Mouse (Mus musculus): Measurements from ENCODE around the gene Ceacam16. TPM values are rescaled to one million over a fixed set of nuclear protein-coding genes. Genes with fewer than 3 reads are reported as not detected.

The Ceacam16 gene
- polyA plus RNA-seq, 1 experiment from 2014 or later, result not detected

DNA sequence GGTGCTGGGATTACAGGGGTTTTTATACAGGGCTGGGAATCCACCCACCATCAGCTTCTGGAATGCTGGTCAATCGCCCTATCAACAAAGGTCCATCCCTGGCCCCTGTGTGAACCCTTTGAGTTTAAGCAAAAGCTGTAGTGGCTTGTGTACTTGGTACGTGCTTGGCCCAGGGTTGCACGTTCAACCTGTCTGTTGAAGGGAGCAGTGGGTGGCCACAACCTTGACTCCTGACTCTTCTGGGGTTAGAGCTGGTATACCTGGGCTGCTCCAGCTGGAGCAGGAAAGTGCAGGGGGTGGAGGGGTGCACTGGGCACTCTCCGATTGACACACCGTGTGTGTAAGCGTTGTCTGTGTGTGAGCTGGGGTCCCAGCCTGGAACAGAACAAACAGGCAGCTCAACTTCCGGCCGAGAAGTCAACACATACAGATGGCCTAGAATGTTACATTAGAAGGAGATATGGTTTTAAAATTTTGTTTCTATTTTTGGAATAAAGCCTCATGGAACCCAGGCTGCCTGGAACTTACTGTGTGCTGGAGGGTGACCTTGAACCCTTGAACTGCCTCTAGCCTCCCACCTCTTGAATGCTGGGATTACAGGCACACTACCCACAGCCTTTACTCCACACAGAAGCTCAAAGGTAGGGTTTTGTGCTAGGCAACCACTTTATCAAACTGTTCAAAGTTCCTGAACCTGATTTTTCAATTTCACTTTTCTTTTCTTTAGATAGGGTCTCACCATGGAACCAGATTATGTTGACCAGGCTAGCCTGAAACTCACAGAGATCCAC lies 4.3 kb upstream of the Ceacam16 start:
- H3K4me3 ChIP-seq, result no peak overlapping the region
- no peaks in the 10 kb centered on the region for H3K36me3 ChIP-seq
- H3K4me1 ChIP-seq, result 0 out of 2 replicates have a peak, but pooled peaks cover 3% of the 10 kb centered on the region
- no peak for DNase-seq (ENCODE audit: low spot score)
- H3K27me3 ChIP-seq (ENCODE audit: insufficient read depth, poor library complexity, severe bottlenecking), result no peaks in the 10 kb centered on the region
- no peaks in the 10 kb centered on the region for H3K9me3 ChIP-seq
- 76% methylated on average over 8 of the region's 8 CpGs for WGBS
- no peak overlapping the region for H3K27ac ChIP-seq

GRCm38 (mm10) chr7:19864241-19864640 lies 3.1 kb upstream of the Ceacam16 start:
- no peaks in the 10 kb centered on the region for H3K36me3 ChIP-seq
- no peak for DNase-seq (ENCODE audit: low spot score)
- 0 out of 2 replicates have a peak, but pooled peaks cover 3% of the 10 kb centered on the region for H3K4me1 ChIP-seq
- 43% methylated on average over 2 of the region's 2 CpGs for WGBS
- H3K4me3 ChIP-seq, result no peak overlapping the region
- no peaks in the 10 kb centered on the region for H3K27me3 ChIP-seq (ENCODE audit: insufficient read depth, poor library complexity, severe bottlenecking)
- no peak overlapping the region for H3K27ac ChIP-seq
- H3K9me3 ChIP-seq, result no peaks in the 10 kb centered on the region

DNA sequence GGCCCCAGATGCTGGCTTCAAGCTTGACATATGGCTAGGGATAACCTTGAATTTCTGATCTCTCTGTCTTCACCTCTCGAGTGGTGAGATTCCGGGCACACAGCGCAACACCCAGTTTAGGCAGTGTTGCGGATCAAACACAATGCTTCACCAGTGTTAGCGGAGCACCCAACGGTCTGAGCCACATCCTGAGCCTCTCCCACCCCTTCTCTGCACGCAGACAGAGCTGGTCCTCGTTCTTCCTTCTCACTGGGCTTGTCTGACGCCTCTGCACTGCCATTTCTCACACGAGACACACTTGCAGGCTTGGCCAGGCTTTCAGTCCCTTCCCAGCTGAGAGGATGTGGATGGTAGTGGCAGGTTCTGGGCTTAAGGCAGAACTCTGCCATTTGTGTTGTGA lies 1.4 kb downstream of the Ceacam16 start:
- Histone ChIP-seq H3K9me3 (peaks cover 2% of the 10 kb centered on the region; the same call in 1 of the 2 replicates), H3K4me1 (no peaks in the 10 kb centered on the region), H3K27me3 (ENCODE audit: insufficient read depth, poor library complexity, severe bottlenecking) (peaks cover 26% of the 10 kb centered on the region), H3K36me3 (no peaks in the 10 kb centered on the region), H3K27ac (no peak overlapping the region), H3K4me3 (no peak overlapping the region)
- WGBS, result 62% methylated on average over 10 of the region's 10 CpGs
- DNase-seq (ENCODE audit: low spot score), result no peak

GRCm38 (mm10) chr7:19856283-19856682 lies 4.8 kb downstream of the Ceacam16 start:
- Histone ChIP-seq H3K36me3 (no peaks in the 10 kb centered on the region), H3K27ac (no peak overlapping the region), H3K27me3 (ENCODE audit: insufficient read depth, poor library complexity, severe bottlenecking) (peaks cover 57% of the 10 kb centered on the region), H3K4me3 (no peak overlapping the region), H3K4me1 (peaks cover 5% of the 10 kb centered on the region), H3K9me3 (peaks cover 2% of the 10 kb centered on the region; the same call in 1 of the 2 replicates)
- DNase-seq (ENCODE audit: low spot score), result no peak
- 77% methylated on average over 6 of the region's 6 CpGs for WGBS

GRCm38 (mm10) chr7:19855663-19856062 lies 5.4 kb downstream of the Ceacam16 start:
- Histone ChIP-seq H3K4me3 (no peak overlapping the region), H3K27ac (no peak overlapping the region), H3K36me3 (no peaks in the 10 kb centered on the region), H3K27me3 (ENCODE audit: insufficient read depth, poor library complexity, severe bottlenecking) (peaks cover 63% of the 10 kb centered on the region), H3K4me1 (peaks cover 5% of the 10 kb centered on the region), H3K9me3 (peaks cover 2% of the 10 kb centered on the region; the same call in 1 of the 2 replicates)
- DNase-seq (ENCODE audit: low spot score), result no peak
- 74% methylated on average over 5 of the region's 5 CpGs for WGBS

- Histone ChIP-seq H3K27ac (no peak overlapping the region), H3K36me3 (no peaks in the 10 kb centered on the region), H3K4me3 (no peak overlapping the region), H3K27me3 (ENCODE audit: insufficient read depth, poor library complexity, severe bottlenecking) (peaks cover 68% of the 10 kb centered on the region), H3K4me1 (peaks cover 5% of the 10 kb centered on the region), H3K9me3 (no peaks in the 10 kb centered on the region)
- no peak for DNase-seq (ENCODE audit: low spot score)
- WGBS, result 82% methylated on average over 20 of the region's 20 CpGs
Observed at GRCm38 (mm10) chr7:19853526-19853925, 7.6 kb downstream of the Ceacam16 start.

GRCm38 (mm10) chr7:19851858-19852570 lies 9.1 kb downstream of the Ceacam16 start, which contains the start of gene Gm19345:
Gene Gm19345 (plus strand): TSS chr7:19852003.
- WGBS, result 6% methylated on average over 32 of the region's 33 CpGs
- H3K9me3 ChIP-seq, result no peaks in the 10 kb centered on the region
- peak within 1 kb of the TSS; percentile 37 for H3K4me3 ChIP-seq
- no peaks in the 10 kb centered on the region for H3K36me3 ChIP-seq
- no peak within 1 kb of the TSS for H3K27ac ChIP-seq
- no peak for DNase-seq (ENCODE audit: low spot score)
- peaks cover 13% of the 10 kb centered on the region for H3K4me1 ChIP-seq
- H3K27me3 ChIP-seq (ENCODE audit: insufficient read depth, poor library complexity, severe bottlenecking), result peaks cover 67% of the 10 kb centered on the region

GRCm38 (mm10) chr7:19844521-19845171 lies 16.5 kb downstream of the Ceacam16 start:
- Histone ChIP-seq H3K36me3 (no peaks in the 10 kb centered on the region), H3K4me1 (peaks cover 14% of the 10 kb centered on the region), H3K4me3 (no peak overlapping the region), H3K27me3 (ENCODE audit: insufficient read depth, poor library complexity, severe bottlenecking) (peaks cover 53% of the 10 kb centered on the region), H3K27ac (no peak overlapping the region), H3K9me3 (no peaks in the 10 kb centered on the region)
- no peak for DNase-seq (ENCODE audit: low spot score)
- 59% methylated on average over 15 of the region's 15 CpGs for WGBS

DNA sequence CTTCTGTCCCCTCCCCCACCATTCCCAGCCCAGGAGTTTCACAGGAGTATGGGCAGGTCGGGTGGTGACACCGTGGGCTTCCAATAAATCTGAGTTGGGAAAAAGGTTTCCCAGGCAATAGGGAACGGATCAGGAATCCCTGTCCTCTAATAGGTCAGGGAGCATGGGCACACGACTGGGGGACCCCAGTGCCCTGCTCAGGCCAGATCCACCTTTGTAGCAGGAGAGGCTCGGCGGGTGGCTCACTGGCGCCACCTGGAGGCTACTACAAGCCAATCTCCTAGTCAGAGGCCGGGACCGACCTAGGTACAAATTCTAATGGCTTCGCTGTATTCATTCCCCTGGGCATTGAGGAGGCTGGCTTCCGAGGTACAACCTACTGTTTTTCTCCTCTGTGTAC lies 17.5 kb downstream of the Ceacam16 start:
- Histone ChIP-seq H3K9me3 (no peaks in the 10 kb centered on the region), H3K27ac (no peak overlapping the region), H3K36me3 (no peaks in the 10 kb centered on the region), H3K27me3 (ENCODE audit: insufficient read depth, poor library complexity, severe bottlenecking) (peaks cover 49% of the 10 kb centered on the region), H3K4me3 (no peak overlapping the region), H3K4me1 (peaks cover 14% of the 10 kb centered on the region)
- no peak for DNase-seq (ENCODE audit: low spot score)
- 4% methylated on average over 11 of the region's 11 CpGs for WGBS

GRCm38 (mm10) chr7:19842885-19843504 lies 18.1 kb downstream of the Ceacam16 start:
- Histone ChIP-seq H3K9me3 (no peaks in the 10 kb centered on the region), H3K36me3 (no peaks in the 10 kb centered on the region), H3K4me3 (no peak overlapping the region), H3K4me1 (peaks cover 14% of the 10 kb centered on the region), H3K27ac (no peak overlapping the region), H3K27me3 (ENCODE audit: insufficient read depth, poor library complexity, severe bottlenecking) (peaks cover 45% of the 10 kb centered on the region)
- DNase-seq (ENCODE audit: low spot score), result no peak
- WGBS, result 27% methylated on average over 19 of the region's 19 CpGs

DNA sequence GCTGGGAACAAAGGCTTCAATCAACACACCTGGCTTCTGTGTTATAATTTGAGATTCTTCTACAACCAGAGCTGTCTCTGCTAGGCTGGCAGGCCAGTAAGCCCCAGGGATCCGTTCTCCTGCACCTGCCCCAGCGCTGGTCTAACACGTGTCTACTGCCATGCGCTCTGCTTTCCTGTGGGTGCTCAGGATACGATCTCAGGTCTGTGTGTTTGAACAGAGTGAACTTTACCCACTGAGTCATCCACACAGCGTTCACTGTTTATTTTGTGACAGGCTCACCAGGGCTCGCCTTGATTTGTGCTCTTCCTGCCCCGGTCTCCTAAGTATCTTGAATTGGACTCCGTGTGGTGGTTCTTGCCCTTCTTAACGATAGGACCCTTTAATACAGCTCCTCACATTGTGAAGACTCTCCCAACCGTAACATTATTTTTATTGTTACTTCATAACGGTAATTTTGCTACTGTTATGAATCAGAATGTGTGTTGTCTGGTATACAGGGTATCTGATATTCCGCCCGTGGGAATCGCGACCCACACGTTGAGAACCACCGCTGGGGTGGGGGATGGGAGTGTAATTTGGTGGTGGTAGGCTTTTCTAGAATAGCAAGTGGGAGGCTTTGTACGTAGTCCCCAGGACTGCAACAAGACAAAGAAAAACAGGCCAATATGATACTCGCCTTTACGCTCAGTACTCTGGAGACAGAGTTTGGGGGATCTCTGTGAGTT lies 19.2 kb downstream of the Ceacam16 start:
- no peaks in the 10 kb centered on the region for H3K9me3 ChIP-seq
- no peak overlapping the region for H3K27ac ChIP-seq
- H3K4me3 ChIP-seq, result no peak overlapping the region
- DNase-seq (ENCODE audit: low spot score), result no peak
- peaks cover 37% of the 10 kb centered on the region for H3K27me3 ChIP-seq (ENCODE audit: insufficient read depth, poor library complexity, severe bottlenecking)
- 81% methylated on average over 21 of the region's 21 CpGs for WGBS
- no peaks in the 10 kb centered on the region for H3K36me3 ChIP-seq
- 0 out of 2 replicates have a peak, but pooled peaks cover 6% of the 10 kb centered on the region for H3K4me1 ChIP-seq

- Histone ChIP-seq H3K4me3 (no peak overlapping the region), H3K9me3 (no peaks in the 10 kb centered on the region), H3K36me3 (no peaks in the 10 kb centered on the region), H3K4me1 (0 out of 2 replicates have a peak, but pooled peaks cover 6% of the 10 kb centered on the region), H3K27me3 (ENCODE audit: insufficient read depth, poor library complexity, severe bottlenecking) (peaks cover 32% of the 10 kb centered on the region), H3K27ac (no peak overlapping the region)
- WGBS, result 80% methylated on average over 3 of the region's 3 CpGs
- no peak for DNase-seq (ENCODE audit: low spot score)
Observed at GRCm38 (mm10) chr7:19840936-19841335, 20.2 kb downstream of the Ceacam16 start.
